8 mouse cellular contexts compared by ENCODE assay signal in genomic region chr8:118443361-118443760, GRCm38 (mm10).
DNase-seq lines count a peak whose midpoint lies in the region; ATAC-seq lines count a peak whose summit lies in the region.
"Had no signal": no experiment of that assay in that cellular context is flagged by ENCODE, and none has a peak within 500 bp of the region (broad histone marks: within the 10 kb centered on the region; RNA-seq: fewer than 3 reads in every experiment).

No protein-coding gene starts in this region.

- H3K9me3 ChIP-seq in hindbrain, embryonic 10.5 days = no peaks in the 10 kb centered on the region
- no peaks in the 10 kb centered on the region for H3K9me3 ChIP-seq in hindbrain, embryonic 16.5 days (ENCODE audit: control insufficient read depth, low read length)
- H3K9me3 ChIP-seq: limb, embryonic 13.5 days had no signal

- DNase-seq in hindbrain, embryonic 10.5 days (ENCODE audit: low spot score) = peak; percentile 8
- DNase-seq in thymus, postnatal 4 days = peak; percentile 48
- no peak for DNase-seq in thymus, postnatal 0 days (ENCODE audit: low spot score)
- DNase-seq in cerebellum, postnatal 10 days = peak; percentile 64 to 68
- no peak for DNase-seq in neural tube, embryonic 10.5 days (ENCODE audit: extremely low spot score, low spot score)

- no peak for ATAC-seq in hindbrain, embryonic 16.5 days
- no peak for ATAC-seq in granulocyte monocyte progenitor cell, adult 5-6 weeks (replicated peaks; ENCODE audit: poor library complexity, severe bottlenecking)

- H3K36me3 ChIP-seq in hindbrain, embryonic 10.5 days = no peaks in the 10 kb centered on the region
- H3K36me3 ChIP-seq in hindbrain, embryonic 16.5 days (ENCODE audit: control insufficient read depth, insufficient read depth, low read length) = no peaks in the 10 kb centered on the region
- H3K36me3 ChIP-seq: limb, embryonic 13.5 days had no signal

- no peak overlapping the region for H3K27ac ChIP-seq in hindbrain, embryonic 10.5 days
- no peak overlapping the region for H3K27ac ChIP-seq in hindbrain, embryonic 16.5 days (ENCODE audit: low read depth, low read length)
- H3K27ac ChIP-seq: limb, embryonic 13.5 days had no signal

- H3K4me3 ChIP-seq in hindbrain, embryonic 10.5 days = no peak overlapping the region
- H3K4me3 ChIP-seq in hindbrain, embryonic 16.5 days (ENCODE audit: low read length) = no peak overlapping the region
- H3K4me3 ChIP-seq: limb, embryonic 13.5 days had no signal

- no peak overlapping the region for H3K9ac ChIP-seq in hindbrain, embryonic 16.5 days (ENCODE audit: low read depth, low read length)
- H3K9ac ChIP-seq: limb, embryonic 13.5 days had no signal

- H3K27me3 ChIP-seq in hindbrain, embryonic 10.5 days (ENCODE audit: insufficient read depth, poor library complexity, severe bottlenecking) = no peaks in the 10 kb centered on the region
- no peaks in the 10 kb centered on the region for H3K27me3 ChIP-seq in hindbrain, embryonic 16.5 days (replicated peaks; ENCODE audit: control insufficient read depth, insufficient read depth, low read length)
- H3K27me3 ChIP-seq: limb, embryonic 13.5 days had no signal

- whole genome bisulfite sequencing in hindbrain, embryonic 10.5 days = 64% methylated on average over 3 of the region's 3 CpGs
- 60% methylated on average over 3 of the region's 3 CpGs for WGBS in hindbrain, embryonic 16.5 days

- no peaks in the 10 kb centered on the region; the same call in 1 of the 2 replicates for H3K4me1 ChIP-seq in hindbrain, embryonic 10.5 days (replicated peaks)
- H3K4me1 ChIP-seq in hindbrain, embryonic 16.5 days (ENCODE audit: control insufficient read depth, insufficient read depth, low read depth, low read length) = peaks cover 2% of the 10 kb centered on the region; the same call in 1 of the 2 replicates
- H3K4me1 ChIP-seq: limb, embryonic 13.5 days had no signal

- H3K4me2 ChIP-seq in hindbrain, embryonic 16.5 days (ENCODE audit: low read length) = no peak overlapping the region
- H3K4me2 ChIP-seq: limb, embryonic 13.5 days had no signal

Comparison
In these comparisons a context has a peak if more than half of its experiments do, and no peak if none do; other contexts are left out.
1. DNase-seq: peak in hindbrain, embryonic 10.5 days (single experiment), thymus, postnatal 4 days (single experiment) and cerebellum, postnatal 10 days (2 of 2); none in thymus, postnatal 0 days (single experiment) and neural tube, embryonic 10.5 days (single experiment).